Mouse (Mus musculus) ovary, adult 18-20 months (tissue): ENCODE measurements around the gene Brap.
"Not testable (repeated sequence)": the region's sequence is repeated elsewhere in the genome, so short reads cannot be mapped to it uniquely, and the experiment has no call there.

Source experiments
- DNase-seq: peaks from one replicate; pipeline ENCODE4 v3.0.0; 2022; ENCODE audit warnings: low spot score, mixed read lengths

The Brap gene

DNA sequence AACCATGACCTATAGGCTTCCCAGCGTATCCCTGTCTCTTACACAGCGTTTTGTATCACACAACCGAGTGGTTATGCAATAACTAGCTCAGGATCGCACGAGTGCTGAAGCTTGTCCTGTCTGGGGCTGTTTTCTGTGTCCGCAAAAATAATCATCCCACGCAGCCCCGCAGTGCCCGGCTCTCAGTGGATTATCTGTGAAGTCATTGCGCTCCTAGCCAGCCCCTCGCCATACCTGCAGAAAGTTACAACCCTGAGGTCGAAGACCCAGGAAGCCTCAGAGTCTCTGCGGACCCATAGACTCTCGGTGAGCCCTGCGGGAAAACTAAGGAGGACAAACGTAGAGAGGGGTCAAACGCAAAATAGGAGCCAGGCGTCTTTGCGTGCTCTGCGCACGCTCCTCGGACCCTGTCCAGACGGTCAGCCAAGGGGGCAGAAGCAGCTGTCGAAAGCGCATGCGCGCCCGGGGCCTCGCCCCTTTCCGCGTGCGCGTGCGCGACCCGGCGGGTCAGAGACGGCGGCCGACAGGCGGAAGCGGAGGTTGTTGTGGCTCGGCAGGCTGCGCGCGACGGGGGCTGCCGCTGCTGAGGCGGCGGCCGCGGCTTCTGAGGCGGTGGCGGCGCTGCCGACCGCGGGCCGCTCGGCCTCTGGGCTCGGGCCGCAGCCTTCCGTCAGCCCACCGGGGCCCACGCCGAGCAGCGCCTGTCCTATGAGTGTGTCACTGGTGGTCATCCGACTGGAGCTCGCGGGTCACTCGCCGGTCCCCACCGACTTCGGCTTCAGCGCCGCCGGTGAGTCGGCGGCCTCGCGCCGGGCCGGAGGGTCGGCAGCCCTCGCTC, at the start of gene Brap, which contains the start of gene Acad10:
Gene Brap, plus strand, starts transcription at position 505 of the 838 bp plus-strand sequence.
Gene Acad10, minus strand, starts transcription at position 456 of the 838 bp plus-strand sequence.
- DNase-seq, result peak; percentile 92

DNA sequence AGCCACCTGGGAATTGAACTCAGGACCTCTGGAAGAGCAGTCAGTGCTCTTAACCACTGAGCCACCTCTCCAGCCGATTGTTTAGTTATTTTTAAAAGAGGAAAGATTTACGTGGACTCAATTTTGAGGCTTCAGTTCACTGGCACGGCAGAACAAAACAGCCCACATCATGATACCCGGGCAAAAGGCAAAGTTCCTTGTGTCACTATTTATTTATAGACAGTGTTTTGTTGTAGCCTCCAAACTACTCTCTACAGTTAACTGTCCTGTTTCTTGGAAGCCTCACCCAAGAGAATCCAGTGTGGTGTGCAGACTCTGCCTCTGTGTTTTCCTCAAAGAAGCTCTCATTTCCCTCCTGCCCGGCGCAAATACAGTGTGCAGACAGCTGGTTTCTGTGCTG, 48.3 kb upstream of the Brap start:
- DNase-seq, result no peak

DNA sequence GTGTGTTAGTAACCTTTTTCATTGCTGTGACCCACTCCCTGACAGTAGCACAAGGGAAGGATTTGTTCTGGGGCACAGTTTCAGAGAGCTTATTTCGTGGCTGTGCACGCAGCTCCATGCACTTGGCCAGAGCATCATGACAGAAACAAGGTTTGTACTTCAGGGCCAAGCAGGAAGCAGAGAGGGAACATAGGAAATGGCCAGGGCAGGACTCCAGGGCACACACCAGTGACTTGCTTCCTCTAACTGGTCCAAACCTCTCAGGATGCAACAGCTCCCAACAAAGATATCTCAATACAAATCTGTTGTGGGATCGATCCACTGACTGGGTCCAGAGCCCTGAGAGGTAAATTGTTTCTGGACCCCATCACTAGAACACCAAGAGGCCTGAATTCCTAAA, 45.4 kb upstream of the Brap start:
- not testable (repeated sequence) for DNase-seq

DNA sequence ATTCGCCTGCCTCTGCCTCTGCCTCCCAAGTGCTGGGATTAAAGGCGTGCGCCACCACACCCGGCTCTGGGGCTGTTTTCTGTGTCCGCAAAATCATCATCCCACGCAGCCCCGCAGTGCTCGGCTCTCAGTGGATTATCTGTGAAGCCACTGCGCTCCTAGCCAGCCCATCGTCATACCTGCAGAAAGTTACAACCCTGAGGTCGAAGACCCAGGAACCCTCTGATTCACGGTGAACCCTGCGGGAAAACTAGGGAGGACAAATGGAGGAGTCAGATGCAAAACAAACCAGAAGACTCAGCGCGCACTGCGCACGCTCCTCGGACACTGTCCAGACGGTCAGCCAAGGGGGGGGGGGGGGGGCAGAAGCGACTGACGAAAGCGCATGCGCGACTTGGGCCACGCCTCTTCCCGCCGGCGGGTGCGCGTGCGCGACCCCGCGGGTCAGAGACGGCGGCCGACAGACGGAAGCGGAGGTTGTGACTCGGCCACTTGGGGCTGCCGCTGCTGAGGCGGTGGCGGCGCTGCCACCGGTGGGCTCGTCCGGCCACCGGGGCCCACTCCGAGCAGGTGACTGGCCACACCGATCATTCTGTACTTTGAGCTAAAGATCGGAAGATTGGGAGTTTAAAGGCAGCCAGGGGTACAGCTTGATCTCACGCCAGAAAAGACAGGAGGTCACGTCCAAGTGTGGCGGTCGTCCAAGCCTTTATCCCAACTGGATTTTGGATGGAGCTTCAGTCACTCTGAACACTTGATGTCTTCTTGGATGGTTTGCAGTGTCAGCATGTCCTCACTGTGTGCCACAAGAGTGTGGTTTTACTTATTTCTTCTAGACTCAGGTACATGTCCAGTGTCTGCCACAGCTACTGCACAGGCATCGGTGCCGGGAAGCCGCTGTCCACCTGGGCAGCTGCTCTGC, 41.5 kb upstream of the Brap start, which contains the start of gene Acad12:
Gene Acad12, minus strand, starts transcription at position 347 of the 922 bp plus-strand sequence.
- peak; percentile 73 for DNase-seq

DNA sequence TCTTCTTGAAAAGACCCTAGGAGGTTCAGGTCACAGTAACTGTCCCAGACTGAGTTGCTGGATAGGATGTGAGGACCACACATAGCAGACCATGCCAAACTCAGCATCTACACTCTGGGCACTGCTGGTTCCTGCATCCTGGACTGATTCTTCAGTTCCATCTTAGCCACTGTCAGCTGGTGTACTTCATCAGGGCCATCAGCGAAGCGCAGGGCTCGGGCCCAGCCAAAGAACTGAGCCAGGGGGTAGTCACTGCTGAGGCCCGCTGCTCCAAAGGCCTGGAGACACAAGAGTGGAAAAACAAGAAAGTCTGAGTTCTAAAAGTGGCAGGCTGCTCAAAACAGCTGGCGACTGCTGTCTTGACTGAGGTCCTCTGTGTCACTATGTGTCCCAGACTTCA, 39.3 kb upstream of the Brap start:
- DNase-seq, result no peak

DNA sequence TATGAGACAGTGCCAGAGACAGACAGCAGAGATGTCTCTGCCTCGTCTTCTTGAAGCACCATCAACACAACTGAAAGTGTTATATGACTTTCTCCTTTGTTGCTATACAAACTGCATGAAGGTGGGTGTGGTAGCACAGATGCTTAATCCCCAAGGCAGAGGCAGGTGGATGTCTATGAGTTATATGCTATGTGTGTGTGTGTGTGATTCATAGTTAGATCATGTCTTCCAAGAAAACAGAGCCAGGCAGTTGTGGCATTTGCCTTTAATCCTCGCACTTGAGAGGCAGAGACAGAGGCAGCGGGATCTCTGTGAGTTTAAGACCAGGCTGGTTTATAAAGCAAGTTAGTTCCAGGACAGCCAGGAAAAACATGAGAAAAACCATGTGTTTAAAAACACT, 37.1 kb upstream of the Brap start:
- DNase-seq, result no peak

DNA sequence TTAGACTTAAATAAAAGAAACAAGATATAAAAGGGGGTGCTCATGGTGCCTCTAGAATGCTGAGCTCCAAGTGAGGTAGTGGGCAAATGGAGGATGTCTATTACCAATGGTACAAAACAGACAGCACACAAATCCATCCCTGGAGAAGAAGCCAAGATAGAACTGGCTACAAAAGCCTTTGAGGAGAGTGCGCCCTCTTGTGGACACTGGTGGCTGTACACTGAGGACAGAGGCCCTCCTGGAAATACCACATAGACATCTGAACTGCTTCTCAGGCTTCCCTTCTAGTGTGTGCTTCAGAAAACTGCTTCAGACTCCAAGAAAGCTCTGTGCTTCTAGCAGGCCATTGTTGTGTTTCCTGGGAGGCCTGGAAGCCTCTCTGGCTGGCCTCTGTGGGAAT, 32.5 kb upstream of the Brap start:
- no peak for DNase-seq

DNA sequence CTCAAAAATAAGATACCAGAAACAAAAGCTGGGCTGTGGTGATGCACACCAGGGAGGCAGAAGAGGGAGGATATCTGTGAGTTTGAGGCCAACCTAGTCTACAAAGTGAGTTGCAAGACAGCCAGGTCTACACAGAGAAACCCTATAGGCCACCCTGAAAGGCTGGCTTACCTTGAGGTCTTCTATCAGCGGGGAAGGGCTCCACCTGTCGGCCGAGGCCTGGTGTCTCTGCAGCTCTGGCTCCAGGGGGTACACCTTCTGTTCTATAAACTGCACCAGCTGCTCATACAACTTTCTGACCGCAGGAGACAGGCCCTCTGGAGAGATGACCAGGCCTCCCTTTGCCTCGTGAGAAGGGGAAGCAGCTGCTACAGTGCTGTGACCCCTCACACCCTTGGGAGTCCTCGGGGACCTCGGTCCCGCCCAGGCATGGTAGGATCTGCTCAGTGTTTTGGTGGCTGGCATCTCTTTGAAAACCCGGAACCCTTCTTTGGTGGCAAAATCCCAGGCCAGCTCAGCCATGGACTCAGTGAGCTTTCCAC, 29.2 kb upstream of the Brap start:
- not testable (repeated sequence) for DNase-seq

DNA sequence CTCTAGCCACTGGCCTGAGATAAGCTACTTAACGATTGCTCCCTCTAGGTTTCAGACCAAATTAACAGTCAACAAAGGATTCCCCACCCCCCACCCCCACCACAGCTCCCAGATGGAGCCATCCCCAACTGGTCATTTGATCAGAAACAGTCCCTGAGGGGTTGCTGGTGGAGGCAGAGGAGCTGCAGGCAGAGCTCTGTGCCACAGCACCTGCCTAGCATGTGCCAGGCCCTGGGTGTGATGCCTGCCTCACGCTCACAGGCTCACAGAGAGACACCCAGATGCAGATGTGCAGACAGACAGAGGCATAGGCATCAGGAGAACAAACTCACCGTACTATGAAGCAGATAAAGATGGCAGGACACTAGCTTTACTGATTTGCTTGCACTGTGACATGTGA, 27.6 kb upstream of the Brap start:
- no peak for DNase-seq

DNA sequence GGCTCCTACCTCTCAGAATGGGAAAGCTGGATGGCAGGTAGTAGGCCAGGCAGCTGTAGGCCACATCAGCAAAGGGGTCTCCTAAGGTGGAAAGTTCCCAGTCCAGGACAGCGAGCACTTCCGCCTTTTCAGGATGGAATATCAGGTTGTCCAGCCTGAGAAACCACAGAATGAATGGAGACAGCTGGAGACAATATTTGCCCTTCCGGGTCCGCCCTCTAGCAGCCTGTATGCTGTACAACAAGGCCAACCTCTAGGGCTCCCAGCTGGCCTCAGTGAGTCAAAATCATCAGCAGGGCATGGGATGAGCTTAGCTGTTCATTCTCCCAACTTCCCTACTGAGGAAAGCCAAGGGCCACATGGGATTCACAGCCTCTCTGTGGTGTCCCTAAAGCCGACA, 25.7 kb upstream of the Brap start:
- DNase-seq, result no peak

DNA sequence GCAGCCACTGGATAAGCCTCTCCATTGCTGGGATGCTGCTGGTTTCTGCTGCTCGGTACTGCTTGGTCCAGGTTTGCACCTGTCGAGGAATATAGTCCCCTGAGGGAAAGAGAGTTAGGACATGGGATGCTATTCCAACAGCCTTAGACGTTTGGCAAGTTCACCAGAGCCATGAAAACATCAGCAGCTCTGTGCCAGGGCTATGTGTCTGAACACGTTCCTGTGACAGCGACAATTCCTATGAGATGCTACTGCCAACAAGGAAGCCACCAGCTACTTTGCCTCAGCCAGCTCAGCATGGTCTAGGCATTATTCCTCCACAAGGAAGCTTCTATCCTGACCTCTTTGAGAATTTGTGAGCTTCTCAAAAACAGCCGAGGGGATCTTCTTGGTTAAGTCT, 23.1 kb upstream of the Brap start:
- DNase-seq, result no peak

DNA sequence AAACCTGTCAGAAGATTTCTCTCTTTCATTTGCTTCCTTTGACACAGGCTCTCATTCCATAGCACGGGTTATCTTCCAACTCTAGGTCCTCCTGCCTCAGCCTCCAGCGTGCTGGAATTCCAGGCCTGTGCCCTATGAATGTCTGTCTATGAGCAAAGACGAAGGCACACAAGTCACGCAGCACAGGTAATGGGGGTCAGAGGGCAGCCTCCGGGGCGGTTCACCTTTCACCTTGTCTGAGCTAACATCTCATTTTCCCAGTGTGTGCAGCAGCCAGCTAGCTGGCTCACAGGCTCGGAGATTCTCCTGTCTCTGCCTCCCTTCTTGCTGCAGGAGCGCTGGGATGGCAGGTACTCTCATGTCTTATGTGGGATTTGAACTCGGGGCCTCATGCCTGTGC, 20.8 kb upstream of the Brap start:
- DNase-seq, result no peak

DNA sequence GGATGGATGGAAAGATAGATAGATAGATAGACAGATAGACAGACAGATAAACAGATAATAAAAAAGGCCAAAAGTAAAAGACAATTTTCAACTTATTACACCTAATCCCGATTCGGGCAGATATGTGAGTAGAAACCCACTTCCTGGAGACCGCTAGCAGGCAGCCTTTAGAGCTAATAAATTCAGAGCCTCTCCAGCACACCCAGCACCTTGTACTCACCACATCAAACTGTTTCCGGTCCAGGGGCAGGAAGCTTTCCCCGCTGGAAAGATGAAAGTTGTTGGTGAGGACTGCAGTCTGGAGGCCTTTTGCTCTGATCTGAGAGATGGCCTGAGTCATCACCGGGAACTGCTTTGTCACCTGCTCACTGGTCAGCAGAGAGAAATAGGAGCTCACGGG, 11.2 kb upstream of the Brap start:
- no peak for DNase-seq

DNA sequence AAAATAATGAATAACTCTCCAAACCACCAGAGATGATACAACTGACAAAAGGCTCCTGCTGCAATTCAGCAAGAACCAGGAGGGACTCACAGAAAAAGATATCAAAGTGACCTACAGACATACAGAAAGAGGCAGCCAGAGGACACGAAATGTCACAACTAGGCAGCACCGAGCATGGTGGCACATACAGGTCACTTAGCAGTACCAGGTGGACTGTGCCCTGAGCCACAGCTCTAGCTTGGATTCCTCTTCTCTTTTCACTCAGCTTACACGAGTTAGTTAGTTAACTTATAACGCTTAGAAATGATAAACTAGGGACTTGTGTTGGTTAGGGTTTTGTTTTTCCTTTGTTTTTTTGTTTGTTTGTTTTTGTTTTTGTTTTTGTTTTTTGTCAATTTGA, 5.8 kb upstream of the Brap start:
- DNase-seq, result no peak

DNA sequence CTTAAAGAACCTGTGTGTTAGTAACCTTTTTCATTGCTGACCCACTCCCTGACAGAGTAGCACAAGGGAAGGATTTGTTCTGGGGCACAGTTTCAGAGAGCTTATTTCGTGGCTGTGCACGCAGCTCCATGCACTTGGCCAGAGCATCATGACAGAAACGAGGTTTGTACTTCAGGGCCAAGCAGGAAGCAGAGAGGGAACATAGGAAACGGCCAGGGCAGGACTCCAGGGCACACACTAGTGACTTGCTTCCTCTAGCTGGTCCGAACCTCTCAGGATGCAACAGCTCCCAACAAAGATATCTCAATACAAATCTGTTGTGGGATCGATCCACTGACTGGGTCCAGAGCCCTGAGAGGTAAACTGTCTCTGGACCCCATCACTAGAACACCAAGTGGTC, 3.5 kb upstream of the Brap start:
- not testable (repeated sequence) for DNase-seq

DNA sequence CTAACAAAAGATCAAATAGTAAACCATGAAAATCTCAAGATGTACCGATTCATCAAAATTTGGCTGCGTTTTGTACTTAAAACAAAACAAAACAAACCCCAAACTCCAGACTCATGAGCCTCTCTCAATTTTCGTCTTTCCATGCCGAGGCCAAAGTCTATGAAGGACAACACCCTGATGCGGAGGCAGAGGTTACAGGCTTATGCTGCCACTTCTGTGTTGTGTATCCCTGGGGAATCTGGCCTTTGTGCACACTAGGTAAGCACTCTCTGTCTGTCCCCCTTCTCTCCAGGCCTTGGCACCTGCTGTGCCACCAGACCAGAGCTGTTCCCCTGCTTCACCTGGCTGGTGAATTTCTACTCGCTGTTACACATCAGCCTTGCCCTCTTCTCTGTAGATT, 2.7 kb upstream of the Brap start:
- not testable (repeated sequence) for DNase-seq

DNA sequence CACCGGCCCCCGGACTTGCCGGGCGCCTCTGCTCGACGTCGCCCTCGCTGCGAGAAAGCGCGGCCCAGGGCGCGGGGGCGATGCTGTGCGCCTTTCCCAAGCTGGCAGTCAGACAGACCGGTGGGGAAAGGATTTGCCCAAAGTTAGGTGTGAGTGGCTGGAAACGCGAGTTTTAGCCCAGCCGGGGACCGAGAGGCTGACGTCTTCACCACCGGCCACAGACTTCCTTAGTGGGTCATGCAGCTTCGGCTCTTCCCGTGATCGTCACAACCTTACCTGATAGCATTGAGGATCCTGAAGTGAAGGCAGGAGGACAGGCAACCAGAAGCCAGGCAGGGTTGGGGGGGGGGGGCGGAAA, 513 bp downstream of the Brap start:
- no peak for DNase-seq

DNA sequence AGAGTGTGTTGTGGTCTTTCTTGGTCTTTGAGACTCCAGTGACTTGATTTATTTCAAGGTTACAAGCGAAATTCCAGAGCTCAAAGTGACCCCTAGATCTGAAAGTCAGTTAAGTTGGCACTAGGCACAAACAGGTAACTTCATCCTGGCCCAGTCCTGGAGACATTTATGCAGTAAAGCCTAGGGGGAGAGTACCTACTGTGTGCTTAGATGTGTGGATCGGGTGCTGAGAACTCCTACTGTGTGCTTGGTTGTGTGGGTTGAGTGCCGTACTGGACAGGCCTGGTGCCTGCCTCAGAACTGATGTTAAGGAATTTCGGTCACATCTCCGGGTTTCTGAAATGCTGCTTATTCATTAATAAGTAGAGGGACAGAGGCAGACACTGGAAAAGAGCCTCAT, 1.1 kb downstream of the Brap start:
- no peak for DNase-seq

DNA sequence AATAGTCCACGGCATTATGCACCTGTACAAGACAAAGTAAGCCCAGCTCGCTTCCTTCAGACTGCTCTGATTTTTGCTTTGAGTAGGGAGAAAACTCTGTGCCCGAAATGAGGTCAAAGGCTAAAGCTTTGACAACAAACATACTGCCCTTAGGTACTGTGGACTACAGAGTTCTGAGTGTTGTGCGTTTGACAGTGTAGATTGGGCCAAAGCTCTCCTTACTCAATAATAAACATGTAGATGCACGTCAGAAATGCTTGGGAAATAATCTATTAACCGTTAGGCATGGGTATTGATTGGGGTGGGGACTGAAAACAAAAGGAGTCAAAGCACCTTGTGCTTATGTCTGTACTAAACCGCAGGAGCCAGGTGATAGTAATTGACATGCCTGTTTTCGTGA, 3.1 kb downstream of the Brap start:
- DNase-seq, result no peak

DNA sequence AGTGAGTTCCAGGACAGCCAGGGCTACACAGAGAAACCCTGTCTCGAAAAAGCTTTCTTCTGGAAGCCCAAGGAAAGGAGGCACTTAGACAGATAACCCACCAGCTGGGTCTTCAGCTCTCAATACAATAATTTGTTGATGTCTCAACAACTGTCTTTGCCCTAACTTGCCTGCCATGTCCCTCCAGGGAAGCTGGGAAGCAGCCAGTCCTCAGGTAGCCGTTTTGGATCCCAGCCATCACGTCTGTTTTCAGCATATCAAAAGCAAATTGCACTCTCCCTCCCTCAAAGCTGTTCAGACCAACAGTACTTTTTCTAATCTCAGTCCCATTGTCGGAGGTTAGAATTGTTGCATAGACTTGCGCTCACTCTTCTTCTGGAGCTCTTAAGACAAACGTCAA, 3.7 kb downstream of the Brap start:
- no peak for DNase-seq

DNA sequence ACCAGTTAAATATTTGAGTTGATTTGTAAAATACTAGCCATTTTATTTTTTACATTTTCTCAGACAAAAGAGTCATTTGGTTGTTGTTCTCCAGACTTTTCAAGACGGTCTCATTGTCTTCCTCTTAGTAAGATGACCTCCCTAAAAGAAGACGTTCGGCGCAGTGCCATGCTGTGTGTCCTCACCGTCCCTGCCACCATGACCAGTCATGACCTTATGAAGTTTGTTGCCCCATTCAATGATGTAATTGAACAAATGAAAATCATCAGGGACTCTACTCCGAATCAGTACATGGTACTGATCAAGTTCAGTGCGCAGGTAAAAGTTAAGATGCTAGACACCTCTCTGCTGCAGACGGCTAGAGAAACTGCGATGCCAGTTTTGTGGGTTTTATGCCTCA, 4.6 kb downstream of the Brap start:
- no peak for DNase-seq

DNA sequence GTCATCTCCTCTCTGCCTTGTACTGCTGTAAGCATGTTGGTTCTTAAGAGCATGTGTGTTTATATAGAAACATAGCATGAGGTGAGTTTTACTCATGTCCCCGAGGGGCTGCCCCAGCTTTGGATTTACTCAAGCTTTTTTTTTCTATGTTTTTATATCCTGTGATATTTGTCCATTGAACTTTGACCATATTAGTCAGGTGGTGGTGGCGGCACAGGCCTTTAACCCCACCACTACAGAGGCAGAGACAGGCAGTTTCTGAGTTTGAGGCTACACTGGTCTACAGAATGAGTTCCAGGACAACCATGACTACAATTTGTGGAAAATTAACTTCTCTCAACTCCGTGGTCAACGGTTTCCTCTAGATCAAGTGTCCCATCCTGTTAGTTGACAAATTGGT, 6.7 kb downstream of the Brap start:
- no peak for DNase-seq

DNA sequence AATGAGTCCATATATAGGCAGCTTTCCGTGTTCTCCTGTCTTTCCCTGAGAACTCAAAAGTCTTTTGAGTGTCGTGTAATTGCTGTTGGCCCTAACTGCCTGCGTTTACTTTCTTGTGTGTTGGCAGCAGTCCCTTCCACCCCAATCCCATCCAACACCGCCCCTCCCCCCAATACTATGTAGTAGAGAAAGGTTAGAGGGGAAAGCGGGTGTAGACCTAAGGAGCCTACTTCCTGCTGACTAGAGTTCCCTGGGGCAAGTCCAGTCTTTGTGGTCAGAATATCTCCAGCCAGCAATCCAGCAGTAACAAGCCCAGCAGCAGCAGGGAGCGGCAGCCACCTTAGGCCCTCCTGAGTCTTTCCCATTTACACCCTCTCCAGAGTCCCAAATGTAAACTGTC, 8.0 kb downstream of the Brap start:
- no peak for DNase-seq
